Mouse (Mus musculus) brain, embryonic 14.5 days (tissue): ENCODE measurements at regions not wholly inside any gene's neighbourhood (a gene's known extent, or its start where the extent isn't known, plus 50 kb on each side); places are given as distances from the start of the nearest gene placed in this dataset.

Experiments used
- CTCF ChIP-seq: fragments of 200-500 bp; IDR thresholded peaks from 2 replicates; pipeline ENCODE4 v1.5.1; 2012; ENCODE audit warnings: inconsistent platforms, mild to moderate bottlenecking, moderate library complexity, borderline replicate concordance; ENCODE audit not compliant: insufficient read depth, insufficient read length; ENCODE audit errors: extremely low read depth
- POLR2A ChIP-seq: fragments of 200-500 bp; IDR thresholded peaks from 2 replicates; pipeline ENCODE4 v1.6.1; 2012; ENCODE audit warnings: mild to moderate bottlenecking, inconsistent platforms, borderline replicate concordance; ENCODE audit not compliant: poor library complexity, insufficient read depth, insufficient read length, severe bottlenecking; ENCODE audit errors: extremely low read depth

GRCm38 (mm10) chr10:44762068-44762467 lies 233.8 kb upstream of the Prdm1 start:
- no peak for TF ChIP-seq CTCF
- TF ChIP-seq POLR2A, result no peak
